Mouse (Mus musculus): Measurements from ENCODE around the gene Timm23. TPM values are rescaled to one million over a fixed set of nuclear protein-coding genes. Genes with fewer than 3 reads are reported as not detected.

Gene Timm23
- total and polyA plus RNA-seq, 2 experiments = 122 to 191 TPM

DNA sequence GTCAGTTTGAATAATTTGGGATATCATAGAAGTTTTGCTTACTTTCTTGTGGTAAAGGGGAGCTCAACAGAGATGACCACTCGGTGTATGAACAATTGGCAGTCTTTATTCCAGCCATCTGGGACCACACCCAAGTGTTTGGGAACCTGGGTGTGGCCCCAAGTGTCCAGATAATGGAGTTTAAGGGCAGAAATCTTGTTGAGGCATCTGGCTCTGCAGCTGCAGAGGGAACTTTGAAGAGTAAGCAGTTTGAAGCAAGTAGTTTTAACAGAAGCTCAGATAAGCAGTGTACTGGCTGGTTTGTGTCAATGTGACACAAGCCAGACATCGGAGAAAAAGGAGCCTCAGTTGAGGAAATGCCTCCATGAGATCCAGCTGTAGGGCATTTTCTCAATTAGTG, 67.4 kb downstream of the Timm23 start:
- no peaks in the 10 kb centered on the region for H3K36me3 ChIP-seq (ENCODE audit: control insufficient read depth, insufficient read depth, low read length)
- no peak overlapping the region for H3K4me3 ChIP-seq (ENCODE audit: insufficient read depth, low read depth, low read length)
- H3K9ac ChIP-seq (ENCODE audit: low read depth, low read length) = no peak overlapping the region
- TF ChIP-seq CTCF (IDR thresholded peaks at IDR 0.05; ENCODE audit: low read depth, low read length) (no peak), POLR2A (IDR thresholded peaks at IDR 0.05; ENCODE audit: extremely low read depth, insufficient read depth, low read length) (no peak)
- no peak for DNase-seq (ENCODE audit: extremely low read depth, low read depth, low spot score)
- no peaks in the 10 kb centered on the region for H3K27me3 ChIP-seq (ENCODE audit: control insufficient read depth, insufficient read depth, low read length)
- peaks cover 2% of the 10 kb centered on the region; the same call in 1 of the 2 replicates for H3K4me1 ChIP-seq (ENCODE audit: control insufficient read depth, insufficient read depth, low read length)
- no peaks in the 10 kb centered on the region for H3K79me2 ChIP-seq (ENCODE audit: control insufficient read depth, insufficient read depth, low read length)
- no peak overlapping the region for H3K27ac ChIP-seq (replicated peaks; ENCODE audit: insufficient read depth, low read depth, low read length)
- 65% methylated on average over 2 of the region's 2 CpGs for WGBS

DNA sequence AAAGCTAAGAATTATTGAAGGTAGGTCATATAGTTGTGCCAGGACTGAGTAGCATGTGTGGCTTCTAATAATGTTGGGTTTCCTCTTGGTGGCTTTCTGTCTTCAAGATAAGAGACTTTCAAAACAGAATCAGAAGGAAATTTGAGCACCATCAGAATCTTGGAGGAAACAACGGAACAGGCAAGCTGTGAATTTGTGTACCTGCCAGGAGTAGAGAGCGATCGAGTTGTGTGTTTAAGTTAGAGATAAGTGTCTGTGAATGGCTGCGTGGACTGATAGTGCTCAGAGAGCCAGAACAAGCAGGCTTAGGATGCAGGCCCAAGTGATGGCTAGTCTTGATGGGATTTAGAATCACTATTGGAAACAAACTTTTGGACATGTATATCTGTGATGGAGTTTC, 69.9 kb downstream of the Timm23 start:
- 45% methylated on average over 4 of the region's 4 CpGs for WGBS
- Histone ChIP-seq H3K27me3 (ENCODE audit: control insufficient read depth, insufficient read depth, low read length) (no peaks in the 10 kb centered on the region), H3K4me3 (ENCODE audit: insufficient read depth, low read depth, low read length) (no peak overlapping the region), H3K36me3 (ENCODE audit: control insufficient read depth, insufficient read depth, low read length) (no peaks in the 10 kb centered on the region), H3K27ac (replicated peaks; ENCODE audit: insufficient read depth, low read depth, low read length) (no peak overlapping the region), H3K9ac (ENCODE audit: low read depth, low read length) (no peak overlapping the region), H3K4me1 (ENCODE audit: control insufficient read depth, insufficient read depth, low read length) (peaks cover 2% of the 10 kb centered on the region; the same call in 1 of the 2 replicates), H3K79me2 (ENCODE audit: control insufficient read depth, insufficient read depth, low read length) (no peaks in the 10 kb centered on the region)
- TF ChIP-seq POLR2A (IDR thresholded peaks at IDR 0.05; ENCODE audit: extremely low read depth, insufficient read depth, low read length) (no peak), CTCF (IDR thresholded peaks at IDR 0.05; ENCODE audit: low read depth, low read length) (no peak)
- no peak for DNase-seq (ENCODE audit: extremely low read depth, low read depth, low spot score)

Other genes with a start within 250 kb of the Timm23 start
- 0.92 and 2.4 TPM in 2 replicates for gene Galnt15, start 172.9 kb downstream of the Timm23 start, total RNA-seq (2014; rRNA removed)
- 0.30 and 0.62 TPM in 2 replicates for gene Galnt15, start 172.9 kb downstream of the Timm23 start, polyA plus RNA-seq (2012; rRNA removed)
- 34.0 and 46.1 TPM in 2 replicates for gene Oxnad1, start 116.5 kb downstream of the Timm23 start, total RNA-seq (2014; rRNA removed)
- 27.6 and 30.3 TPM in 2 replicates for gene Oxnad1, start 116.5 kb downstream of the Timm23 start, polyA plus RNA-seq (2012; rRNA removed)
- 15.1 and 25.2 TPM in 2 replicates for gene Dph3, start 116.2 kb downstream of the Timm23 start, total RNA-seq (2014; rRNA removed)
- gene Dph3, start 116.2 kb downstream of the Timm23 start, polyA plus RNA-seq (2012; rRNA removed) = 16.2 and 17.7 TPM in 2 replicates
- gene Msmb, start 59.9 kb downstream of the Timm23 start, total RNA-seq (2014; rRNA removed) = not detected in 2 replicates
- gene Msmb, start 59.9 kb downstream of the Timm23 start, polyA plus RNA-seq (2012; rRNA removed) = not detected in 2 replicates
- 134 and 142 TPM in 2 replicates for gene Ncoa4, start 42.0 kb downstream of the Timm23 start, total RNA-seq (2014; rRNA removed)
- 39.6 and 43.1 TPM in 2 replicates for gene Ncoa4, start 42.0 kb downstream of the Timm23 start, polyA plus RNA-seq (2012; rRNA removed)
- 21.0 and 25.1 TPM in 2 replicates for gene Parg, start 51 bp upstream of the Timm23 start, total RNA-seq (2014; rRNA removed)
- 2.8 TPM in 2 replicates for gene Parg, start 51 bp upstream of the Timm23 start, polyA plus RNA-seq (2012; rRNA removed)
- 0.09 and 0.20 TPM in 2 replicates for gene Ogdhl, start 120.1 kb upstream of the Timm23 start, total RNA-seq (2014; rRNA removed)
- gene Ogdhl, start 120.1 kb upstream of the Timm23 start, polyA plus RNA-seq (2012; rRNA removed) = 0.05 TPM in 1 of 2 replicates, not detected in the other
- gene 1700024G13Rik, start 186.5 kb upstream of the Timm23 start, total RNA-seq (2014; rRNA removed) = not detected in 2 replicates
- not detected in 2 replicates for gene 1700024G13Rik, start 186.5 kb upstream of the Timm23 start, polyA plus RNA-seq (2012; rRNA removed)

Measured in liver, adult 2 months (tissue).